Mouse (Mus musculus): ENCODE measurements around the gene Bbox1. TPM values are rescaled to one million over a fixed set of nuclear protein-coding genes. Genes with fewer than 3 reads are reported as not detected.
A peak's percentile ranks its signal among the peaks of the same experiment; 100 is the strongest.

Gene Bbox1
- 1.1 and 1.3 TPM in 2 replicates for polyA plus RNA-seq (2012; rRNA removed)

- Histone ChIP-seq H3K4me3 (ENCODE audit: control insufficient read depth, low read depth, low read length) (no peak within 1 kb of the TSS), H3K36me3 (ENCODE audit: control insufficient read depth, insufficient read depth, low read length) (no peaks in the 10 kb centered on the region), H3K27me3 (ENCODE audit: control insufficient read depth, insufficient read depth, low read length) (no peaks in the 10 kb centered on the region), H3K27ac (ENCODE audit: control insufficient read depth, insufficient read depth, low read depth, low read length) (0 out of 2 replicates have a peak within 1 kb of the TSS, but pooled peaks have one; percentile 12), H3K4me1 (ENCODE audit: control insufficient read depth, insufficient read depth, low read length) (no peaks in the 10 kb centered on the region)
- TF ChIP-seq POLR2A (IDR thresholded peaks at IDR 0.05; ENCODE audit: control insufficient read depth, low read depth, low read length), result no peak
- TF ChIP-seq CTCF (IDR thresholded peaks at IDR 0.05; ENCODE audit: control insufficient read depth, insufficient read depth, insufficient replicate concordance, low read depth, low read length), result no peak
Measured at GRCm38 (mm10) chr2:110314509-110315155, at the start of gene Bbox1. TSS of gene Bbox1 (minus strand) at chr2:110314560.

GRCm38 (mm10) chr2:110363855-110364254 is 49.5 kb upstream of the Bbox1 start:
- no peaks in the 10 kb centered on the region for H3K27me3 ChIP-seq (ENCODE audit: control insufficient read depth, insufficient read depth, low read length)
- no peak for TF ChIP-seq POLR2A (IDR thresholded peaks at IDR 0.05; ENCODE audit: control insufficient read depth, low read depth, low read length)
- TF ChIP-seq CTCF (IDR thresholded peaks at IDR 0.05; ENCODE audit: control insufficient read depth, insufficient read depth, insufficient replicate concordance, low read depth, low read length), result no peak
- no peak overlapping the region for H3K27ac ChIP-seq (ENCODE audit: control insufficient read depth, insufficient read depth, low read depth, low read length)
- no peak overlapping the region for H3K4me3 ChIP-seq (ENCODE audit: control insufficient read depth, low read depth, low read length)
- H3K36me3 ChIP-seq (ENCODE audit: control insufficient read depth, insufficient read depth, low read length), result no peaks in the 10 kb centered on the region
- H3K4me1 ChIP-seq (ENCODE audit: control insufficient read depth, insufficient read depth, low read length), result no peaks in the 10 kb centered on the region

DNA sequence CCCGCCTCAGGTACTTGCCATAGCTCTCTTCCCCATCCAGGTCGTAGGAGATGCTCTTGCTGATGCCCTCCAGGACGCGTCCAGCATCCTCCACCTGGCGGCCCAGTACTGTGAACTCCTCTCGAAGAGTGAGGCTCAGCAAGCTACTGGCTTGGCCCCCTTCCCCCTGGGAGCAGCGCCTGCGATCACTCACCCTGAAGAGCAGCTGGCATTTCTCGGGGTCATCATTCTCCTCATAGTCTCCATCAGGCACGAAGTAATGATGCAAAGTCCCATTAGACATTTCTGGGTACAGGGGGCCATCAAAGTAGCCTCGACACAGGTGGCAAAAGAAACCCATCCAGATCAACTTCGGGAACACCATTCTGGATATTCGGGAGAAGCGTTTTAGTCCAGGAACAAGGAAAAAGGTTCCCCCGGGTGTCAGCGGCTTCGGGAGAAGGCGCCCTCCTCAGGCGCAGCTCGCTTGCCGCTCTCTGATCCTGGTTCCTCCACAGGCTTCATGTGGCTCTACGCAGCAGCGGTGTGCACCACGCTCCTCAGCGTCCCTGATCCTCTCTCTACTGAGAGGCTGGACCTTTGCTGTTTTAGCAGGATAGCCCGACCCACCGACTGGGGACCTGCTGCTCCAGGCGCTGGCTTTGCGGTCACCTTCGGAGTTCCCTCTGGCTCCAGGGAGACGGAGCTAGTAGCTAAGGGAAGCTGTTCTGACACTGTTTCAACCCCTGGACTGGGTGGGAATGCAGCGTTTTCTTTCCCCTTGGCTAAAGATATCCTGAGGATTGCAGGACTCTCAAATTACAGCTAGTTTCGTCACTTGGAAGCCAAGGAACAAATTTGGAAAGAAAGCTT is 48.3 kb upstream of the Bbox1 start, which contains the start of gene Fibin:
TSS of gene Fibin (minus strand) at position 752 of the 852 bp plus-strand sequence.
- H3K27ac ChIP-seq (ENCODE audit: control insufficient read depth, insufficient read depth, low read depth, low read length), result peak within 1 kb of the TSS; percentile 40
- H3K27me3 ChIP-seq (ENCODE audit: control insufficient read depth, insufficient read depth, low read length), result no peaks in the 10 kb centered on the region
- peak within 1 kb of the TSS; percentile 67 for H3K4me3 ChIP-seq (ENCODE audit: control insufficient read depth, low read depth, low read length)
- H3K4me1 ChIP-seq (ENCODE audit: control insufficient read depth, insufficient read depth, low read length), result no peaks in the 10 kb centered on the region
- TF ChIP-seq POLR2A (IDR thresholded peaks at IDR 0.05; ENCODE audit: control insufficient read depth, low read depth, low read length) (no peak), CTCF (IDR thresholded peaks at IDR 0.05; ENCODE audit: control insufficient read depth, insufficient read depth, insufficient replicate concordance, low read depth, low read length) (no peak)
- H3K36me3 ChIP-seq (ENCODE audit: control insufficient read depth, insufficient read depth, low read length), result no peaks in the 10 kb centered on the region

DNA sequence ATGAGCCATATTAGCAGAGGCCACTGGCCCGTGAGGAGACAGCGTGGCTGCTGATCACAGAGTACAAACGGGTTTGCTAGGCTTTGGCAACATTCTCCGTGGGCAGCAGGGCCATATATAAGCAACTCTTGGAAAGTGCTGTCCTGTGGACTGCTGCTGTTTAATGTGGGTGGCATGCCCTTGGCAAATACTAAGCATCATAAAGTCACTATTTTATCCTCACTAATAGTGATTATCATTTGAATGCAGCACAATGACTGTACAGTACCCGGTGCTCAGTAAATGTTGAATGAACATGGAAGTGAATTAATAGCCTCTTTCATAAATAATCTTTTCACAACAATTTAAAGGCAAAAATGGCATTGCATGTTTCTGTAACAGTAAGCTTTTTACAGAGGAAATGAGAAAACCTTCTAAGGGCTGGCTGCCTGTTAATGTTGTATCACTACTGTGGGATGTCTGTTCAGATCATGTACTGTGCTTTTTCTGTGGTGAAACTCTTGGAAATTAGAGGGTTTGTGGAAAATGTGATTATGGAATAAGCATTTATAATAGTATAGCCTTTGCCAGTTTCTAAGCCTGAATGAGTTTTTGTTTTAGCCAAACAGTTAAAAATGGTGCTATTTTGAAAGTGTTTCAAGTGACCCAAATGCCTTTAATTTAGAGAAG is 39.1 kb upstream of the Bbox1 start:
- Histone ChIP-seq H3K27me3 (ENCODE audit: control insufficient read depth, insufficient read depth, low read length) (no peaks in the 10 kb centered on the region), H3K36me3 (ENCODE audit: control insufficient read depth, insufficient read depth, low read length) (no peaks in the 10 kb centered on the region), H3K4me3 (ENCODE audit: control insufficient read depth, low read depth, low read length) (no peak overlapping the region), H3K4me1 (ENCODE audit: control insufficient read depth, insufficient read depth, low read length) (no peaks in the 10 kb centered on the region), H3K27ac (ENCODE audit: control insufficient read depth, insufficient read depth, low read depth, low read length) (no peak overlapping the region)
- TF ChIP-seq CTCF (IDR thresholded peaks at IDR 0.05; ENCODE audit: control insufficient read depth, insufficient read depth, insufficient replicate concordance, low read depth, low read length), result no peak
- no peak for TF ChIP-seq POLR2A (IDR thresholded peaks at IDR 0.05; ENCODE audit: control insufficient read depth, low read depth, low read length)

GRCm38 (mm10) chr2:110351843-110352251 is 37.5 kb upstream of the Bbox1 start:
- Histone ChIP-seq H3K27me3 (ENCODE audit: control insufficient read depth, insufficient read depth, low read length) (no peaks in the 10 kb centered on the region), H3K4me3 (ENCODE audit: control insufficient read depth, low read depth, low read length) (no peak overlapping the region), H3K4me1 (ENCODE audit: control insufficient read depth, insufficient read depth, low read length) (no peaks in the 10 kb centered on the region), H3K36me3 (ENCODE audit: control insufficient read depth, insufficient read depth, low read length) (no peaks in the 10 kb centered on the region), H3K27ac (ENCODE audit: control insufficient read depth, insufficient read depth, low read depth, low read length) (no peak overlapping the region)
- no peak for TF ChIP-seq CTCF (IDR thresholded peaks at IDR 0.05; ENCODE audit: control insufficient read depth, insufficient read depth, insufficient replicate concordance, low read depth, low read length)
- no peak for TF ChIP-seq POLR2A (IDR thresholded peaks at IDR 0.05; ENCODE audit: control insufficient read depth, low read depth, low read length)

- Histone ChIP-seq H3K27me3 (ENCODE audit: control insufficient read depth, insufficient read depth, low read length) (no peaks in the 10 kb centered on the region), H3K4me1 (ENCODE audit: control insufficient read depth, insufficient read depth, low read length) (no peaks in the 10 kb centered on the region), H3K27ac (ENCODE audit: control insufficient read depth, insufficient read depth, low read depth, low read length) (no peak overlapping the region), H3K4me3 (ENCODE audit: control insufficient read depth, low read depth, low read length) (no peak overlapping the region), H3K36me3 (ENCODE audit: control insufficient read depth, insufficient read depth, low read length) (no peaks in the 10 kb centered on the region)
- TF ChIP-seq POLR2A (IDR thresholded peaks at IDR 0.05; ENCODE audit: control insufficient read depth, low read depth, low read length) (no peak), CTCF (IDR thresholded peaks at IDR 0.05; ENCODE audit: control insufficient read depth, insufficient read depth, insufficient replicate concordance, low read depth, low read length) (no peak)
Measured at GRCm38 (mm10) chr2:110351406-110351805, 37.0 kb upstream of the Bbox1 start.

GRCm38 (mm10) chr2:110328953-110329352 is 14.6 kb upstream of the Bbox1 start:
- H3K27me3 ChIP-seq (ENCODE audit: control insufficient read depth, insufficient read depth, low read length), result no peaks in the 10 kb centered on the region
- no peak overlapping the region for H3K27ac ChIP-seq (ENCODE audit: control insufficient read depth, insufficient read depth, low read depth, low read length)
- TF ChIP-seq CTCF (IDR thresholded peaks at IDR 0.05; ENCODE audit: control insufficient read depth, insufficient read depth, insufficient replicate concordance, low read depth, low read length) (no peak), POLR2A (IDR thresholded peaks at IDR 0.05; ENCODE audit: control insufficient read depth, low read depth, low read length) (no peak)
- no peaks in the 10 kb centered on the region for H3K4me1 ChIP-seq (ENCODE audit: control insufficient read depth, insufficient read depth, low read length)
- no peaks in the 10 kb centered on the region for H3K36me3 ChIP-seq (ENCODE audit: control insufficient read depth, insufficient read depth, low read length)
- H3K4me3 ChIP-seq (ENCODE audit: control insufficient read depth, low read depth, low read length), result no peak overlapping the region

Measured in testis, adult 2 months (tissue).